In genomic region chr19:5878916-5879315, GRCm38 (mm10) we compare ENCODE assay signal across 13 mouse cellular contexts. TPM values are rescaled to one million over a fixed set of nuclear protein-coding genes. Genes with fewer than 3 reads are reported as not detected.
DNase-seq lines count a peak whose midpoint lies in the region; ATAC-seq and TF ChIP-seq lines count a peak whose summit lies in the region.
"Had no signal": no experiment of that assay in that cellular context is flagged by ENCODE, and none has a peak within 500 bp of the region (broad histone marks: within the 10 kb centered on the region; RNA-seq: fewer than 3 reads in every experiment).

No protein-coding gene starts in this region.

- H3K27ac ChIP-seq in heart, adult 2 months, result no peak overlapping the region; the same call in 1 of the 2 replicates
- H3K27ac ChIP-seq in layer of hippocampus, adult 2 months, result peak overlapping the region; percentile 89; the same call in 1 of the 2 replicates
- no peak overlapping the region for H3K27ac ChIP-seq in bone marrow, adult 2 months (ENCODE audit: control insufficient read depth, insufficient read depth, low read depth, low read length, poor library complexity)
- H3K27ac ChIP-seq in liver, embryonic 16.5 days (ENCODE audit: low read length), result no peak overlapping the region
- no peak overlapping the region for H3K27ac ChIP-seq in limb, embryonic 10.5 days

- intact Hi-C loops in heart, adult 2 months (cut with DNase I), result loop anchor here (2.0 kb wide), 1 partner anchor 92 kb away; no protein-coding TSS in a partner anchor

- no peaks in the 10 kb centered on the region for H3K36me3 ChIP-seq in heart, adult 2 months (ENCODE audit: control insufficient read depth, insufficient read depth, low read length)
- H3K36me3 ChIP-seq in liver, embryonic 16.5 days (ENCODE audit: control insufficient read depth, insufficient read depth), result no peaks in the 10 kb centered on the region
- H3K36me3 ChIP-seq in limb, embryonic 10.5 days, result no peaks in the 10 kb centered on the region
- H3K36me3 ChIP-seq: embryonic facial prominence, embryonic 12.5 days; limb, embryonic 15.5 days had no signal

- TF ChIP-seq POLR2A in heart, adult 2 months (IDR thresholded peaks at IDR 0.05; ENCODE audit: insufficient read depth, low read depth, low read length), result no peak
- TF ChIP-seq POLR2A in bone marrow, adult 2 months (IDR thresholded peaks at IDR 0.05; ENCODE audit: borderline replicate concordance, control insufficient read depth, low read depth, low read length), result no peak

- ATAC-seq in liver, embryonic 16.5 days (ENCODE audit: low read depth), result no peak
- ATAC-seq: CD4-positive, CD25-positive, alpha-beta regulatory T cell, adult 4 months had no signal

- TF ChIP-seq CTCF in heart, adult 2 months (IDR thresholded peaks at IDR 0.05), result no peak
- TF ChIP-seq CTCF in layer of hippocampus, adult 2 months (conservative IDR thresholded peaks at IDR 0.05), result no peak
- no peak for TF ChIP-seq CTCF in bone marrow, adult 2 months (IDR thresholded peaks at IDR 0.05; ENCODE audit: control insufficient read depth, insufficient read depth, low read length)

- H3K4me2 ChIP-seq in liver, embryonic 16.5 days (ENCODE audit: low read depth, low read length), result peak overlapping the region; percentile 31
- H3K4me2 ChIP-seq: heart, embryonic 11.5 days had no signal

- 0 out of 2 replicates have a peak overlapping the region, but pooled peaks have one; percentile 12 for H3K9ac ChIP-seq in heart, adult 2 months (ENCODE audit: low read depth, low read length)
- 0 out of 2 replicates have a peak overlapping the region, but pooled peaks have one; percentile 50 for H3K9ac ChIP-seq in liver, embryonic 16.5 days (ENCODE audit: low read depth, low read length)
- H3K9ac ChIP-seq: embryonic facial prominence, embryonic 12.5 days; limb, embryonic 15.5 days had no signal

- no peaks in the 10 kb centered on the region for H3K27me3 ChIP-seq in heart, adult 2 months (ENCODE audit: control insufficient read depth, insufficient read depth, low read length)
- no peaks in the 10 kb centered on the region; the same call in 1 of the 2 replicates for H3K27me3 ChIP-seq in liver, embryonic 16.5 days (ENCODE audit: control insufficient read depth, insufficient read depth, low read depth, low read length)
- no peaks in the 10 kb centered on the region for H3K27me3 ChIP-seq in limb, embryonic 10.5 days (ENCODE audit: low read depth, poor library complexity, severe bottlenecking)
- H3K27me3 ChIP-seq: embryonic facial prominence, embryonic 12.5 days; limb, embryonic 15.5 days had no signal

- H3K4me1 ChIP-seq in heart, adult 2 months (ENCODE audit: control insufficient read depth, insufficient read depth, low read length), result peaks cover 10% of the 10 kb centered on the region
- no peaks in the 10 kb centered on the region; the same call in 1 of the 2 replicates for H3K4me1 ChIP-seq in bone marrow, adult 2 months (ENCODE audit: control insufficient read depth, insufficient read depth, low read length)
- peaks cover 48% of the 10 kb centered on the region for H3K4me1 ChIP-seq in liver, embryonic 16.5 days (ENCODE audit: control insufficient read depth, low read depth, low read length)
- H3K4me1 ChIP-seq in limb, embryonic 10.5 days, result peaks cover 22% of the 10 kb centered on the region

- no peak for TF ChIP-seq EP300 in heart, adult 2 months (IDR thresholded peaks at IDR 0.05; ENCODE audit: insufficient read depth, low read depth, low read length)

- WGBS in heart, adult 2 months, result 61% methylated on average over 3 of the region's 3 CpGs
- 45% methylated on average over 3 of the region's 3 CpGs for WGBS in bone marrow, adult 2 months
- WGBS in liver, embryonic 16.5 days (ENCODE audit: insufficient replicate concordance), result 48% methylated on average over 3 of the region's 3 CpGs
- WGBS in limb, embryonic 10.5 days, result 79% methylated on average over 3 of the region's 3 CpGs

- H3K4me3 ChIP-seq in heart, adult 2 months, result no peak overlapping the region
- no peak overlapping the region for H3K4me3 ChIP-seq in layer of hippocampus, adult 2 months
- H3K4me3 ChIP-seq in bone marrow, adult 2 months (replicated peaks; ENCODE audit: control insufficient read depth, low read depth, low read length), result peak overlapping the region; percentile 75
- peak overlapping the region; percentile 39 for H3K4me3 ChIP-seq in liver, embryonic 16.5 days (ENCODE audit: low read depth, low read length)
- no peak overlapping the region for H3K4me3 ChIP-seq in limb, embryonic 10.5 days
- H3K4me3 ChIP-seq: embryonic facial prominence, embryonic 12.5 days had no signal

- H3K9me3 ChIP-seq in liver, embryonic 16.5 days (replicated peaks; ENCODE audit: control insufficient read depth, low read length), result no peaks in the 10 kb centered on the region
- H3K9me3 ChIP-seq in limb, embryonic 10.5 days (replicated peaks), result no peaks in the 10 kb centered on the region
- H3K9me3 ChIP-seq: embryonic facial prominence, embryonic 12.5 days; limb, embryonic 15.5 days had no signal

- H3K79me2 ChIP-seq in heart, adult 2 months (replicated peaks; ENCODE audit: control insufficient read depth, insufficient read depth, low read length), result no peaks in the 10 kb centered on the region

- DNase-seq in heart, adult 2 months, result no peak
- no peak for DNase-seq in heart, adult 18-20 months
- DNase-seq in layer of hippocampus, adult 2 months (ENCODE audit: low spot score in 2 of 2), result no peak
- no peak for DNase-seq in layer of hippocampus, adult 11-12 months (ENCODE audit: low spot score)
- DNase-seq in c-Kit-positive CD71-positive TER-119-positive erythroid progenitor cells, embryonic 14.5 days (ENCODE audit: low spot score), result no peak
- no peak for DNase-seq in limb, embryonic 10.5 days (ENCODE audit: low spot score)
- DNase-seq: cerebellum, adult 18-20 months had no signal

RNA-seq across cellular contexts. Expression of gene Slc25a45, which starts 1.3 kb away (rescaled TPM):
- 1 to 10 TPM; 2.8 TPM for total RNA-seq in heart, adult 2 months (2021)
- 7.9 and 8.2 TPM in 2 replicates for polyA plus RNA-seq in heart, adult 2 months (2012; rRNA removed)
- 1 to 10 TPM; 2.6 to 2.8 TPM for total RNA-seq in heart, adult 18-20 months (2021)
- total RNA-seq in layer of hippocampus, adult 2 months (2021), result 1 to 10 TPM; 3.5 to 3.6 TPM
- polyA plus RNA-seq in bone marrow, adult 2 months (2011; ENCODE audit: insufficient read depth, insufficient read length, low replicate concordance, missing spikeins), result 11.6 and 24.6 TPM in 2 replicates
- polyA plus RNA-seq in liver, embryonic 16.5 days (2015; fragmentation: Nextera tagmentation; extraction: Ambion mirVana), result 6.3 and 6.9 TPM in 2 replicates
- polyA plus RNA-seq in limb, embryonic 10.5 days (2016; fragmentation: Nextera tagmentation; extraction: Ambion mirVana), result 1.8 TPM in 2 replicates

RNA-seq across cellular contexts. Expression of gene Frmd8, which starts 3.8 kb away (rescaled TPM):
- 1 to 10 TPM; 7.7 to 8.4 TPM for total RNA-seq in heart, adult 2 months (2021)
- polyA plus RNA-seq in heart, adult 2 months (2012; rRNA removed), result 7.0 and 9.3 TPM in 2 replicates
- total RNA-seq in heart, adult 18-20 months (2021), result 10 to 100 TPM in 1 of 2 experiments, 1 to 10 TPM in 1; 7.2 to 10.6 TPM
- 10 to 100 TPM in 1 of 2 experiments, 1 to 10 TPM in 1; 9.5 to 10.6 TPM for total RNA-seq in layer of hippocampus, adult 2 months (2021)
- polyA plus RNA-seq in bone marrow, adult 2 months (2011; ENCODE audit: insufficient read depth, insufficient read length, low replicate concordance, missing spikeins), result 14.3 and 18.1 TPM in 2 replicates
- 13.9 and 14.0 TPM in 2 replicates for polyA plus RNA-seq in liver, embryonic 16.5 days (2015; fragmentation: Nextera tagmentation; extraction: Ambion mirVana)
- 43.5 and 48.7 TPM in 2 replicates for polyA plus RNA-seq in limb, embryonic 10.5 days (2016; fragmentation: Nextera tagmentation; extraction: Ambion mirVana)

RNA-seq across cellular contexts. Expression of gene Tigd3, which starts 15.0 kb away (rescaled TPM):
- total RNA-seq in heart, adult 2 months (2021), result under 1 TPM; 0.14 to 0.47 TPM
- polyA plus RNA-seq in heart, adult 2 months (2012; rRNA removed), result 0.25 and 0.67 TPM in 2 replicates
- under 1 TPM in 1 of 2 experiments, not detected in 1; 0.35 TPM for total RNA-seq in heart, adult 18-20 months (2021)
- total RNA-seq in layer of hippocampus, adult 2 months (2021), result 1 to 10 TPM; 2.5 to 3.2 TPM
- polyA plus RNA-seq in bone marrow, adult 2 months (2011; ENCODE audit: insufficient read depth, insufficient read length, low replicate concordance, missing spikeins), result 4.4 and 6.4 TPM in 2 replicates
- 2.3 and 2.6 TPM in 2 replicates for polyA plus RNA-seq in liver, embryonic 16.5 days (2015; fragmentation: Nextera tagmentation; extraction: Ambion mirVana)
- 5.2 and 5.9 TPM in 2 replicates for polyA plus RNA-seq in limb, embryonic 10.5 days (2016; fragmentation: Nextera tagmentation; extraction: Ambion mirVana)

RNA-seq across cellular contexts. Expression of gene Dpf2, which starts 33.9 kb away (rescaled TPM):
- 10 to 100 TPM; 82.3 to 83.5 TPM for total RNA-seq in heart, adult 2 months (2021)
- 71.8 and 104 TPM in 2 replicates for polyA plus RNA-seq in heart, adult 2 months (2012; rRNA removed)
- 10 to 100 TPM; 77.6 to 84.0 TPM for total RNA-seq in heart, adult 18-20 months (2021)
- 10 to 100 TPM; 94.1 to 95.3 TPM for total RNA-seq in layer of hippocampus, adult 2 months (2021)
- polyA plus RNA-seq in bone marrow, adult 2 months (2011; ENCODE audit: insufficient read depth, insufficient read length, low replicate concordance, missing spikeins), result 31.1 and 60.8 TPM in 2 replicates
- polyA plus RNA-seq in liver, embryonic 16.5 days (2015; fragmentation: Nextera tagmentation; extraction: Ambion mirVana), result 48.4 and 52.8 TPM in 2 replicates
- 223 and 240 TPM in 2 replicates for polyA plus RNA-seq in limb, embryonic 10.5 days (2016; fragmentation: Nextera tagmentation; extraction: Ambion mirVana)

RNA-seq across cellular contexts. Expression of gene Cdc42ep2, which starts 45.7 kb away (rescaled TPM):
- 1 to 10 TPM; 8.0 to 8.4 TPM for total RNA-seq in heart, adult 2 months (2021)
- polyA plus RNA-seq in heart, adult 2 months (2012; rRNA removed), result 11.7 and 19.0 TPM in 2 replicates
- total RNA-seq in heart, adult 18-20 months (2021), result 1 to 10 TPM; 6.6 to 9.0 TPM
- 1 to 10 TPM; 3.4 to 3.8 TPM for total RNA-seq in layer of hippocampus, adult 2 months (2021)
- polyA plus RNA-seq in bone marrow, adult 2 months (2011; ENCODE audit: insufficient read depth, insufficient read length, low replicate concordance, missing spikeins), result 2.3 and 5.3 TPM in 2 replicates
- polyA plus RNA-seq in liver, embryonic 16.5 days (2015; fragmentation: Nextera tagmentation; extraction: Ambion mirVana), result 2.9 and 3.6 TPM in 2 replicates
- 1.3 and 1.7 TPM in 2 replicates for polyA plus RNA-seq in limb, embryonic 10.5 days (2016; fragmentation: Nextera tagmentation; extraction: Ambion mirVana)

Comparison
In these comparisons a context has a peak if more than half of its experiments do, and no peak if none do; other contexts are left out.
1. H3K4me3 ChIP-seq: peak in bone marrow, adult 2 months (single experiment) and liver, embryonic 16.5 days (single experiment); none in heart, adult 2 months (single experiment), layer of hippocampus, adult 2 months (single experiment) and limb, embryonic 10.5 days (single experiment).